In the genomic region with DNA sequence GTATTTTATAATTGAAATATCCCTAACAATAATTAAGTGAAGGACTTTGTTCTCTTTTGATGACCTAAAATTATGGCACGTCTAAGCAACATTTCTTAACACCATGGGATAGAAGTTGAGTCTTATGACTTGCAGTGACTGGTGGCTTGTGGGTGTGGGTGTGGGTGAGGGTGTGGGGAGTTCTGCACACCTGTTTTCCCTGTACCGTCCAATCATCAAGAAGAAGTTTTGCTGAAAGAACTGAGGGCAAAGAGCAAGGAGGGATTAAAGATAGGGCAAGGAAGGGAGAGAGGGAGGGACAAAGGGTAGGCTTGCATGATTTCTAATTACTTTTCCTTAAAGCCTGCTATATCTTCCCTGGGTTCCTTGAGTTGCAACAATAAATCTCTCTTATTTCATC, we compare ENCODE assay signal across 28 mouse cellular contexts.
"Had no signal": no experiment of that assay in that cellular context is flagged by ENCODE, and none has a peak within 500 bp of the region (broad histone marks: within the 10 kb centered on the region; RNA-seq: fewer than 3 reads in every experiment).

No protein-coding gene starts in this region.

- H3K4me2 ChIP-seq: forebrain, embryonic 15.5 days; heart, embryonic 12.5 days; hindbrain, embryonic 12.5 days; hindbrain, embryonic 14.5 days; kidney, embryonic 15.5 days; limb, embryonic 12.5 days; liver, embryonic 11.5 days had no signal

- H3K9me3 ChIP-seq: forebrain, embryonic 15.5 days; heart, embryonic 12.5 days; hindbrain, embryonic 10.5 days; hindbrain, embryonic 12.5 days; kidney, embryonic 15.5 days; limb, embryonic 10.5 days; limb, embryonic 12.5 days had no signal

- H3K36me3 ChIP-seq: forebrain, embryonic 15.5 days; heart, embryonic 12.5 days; hindbrain, embryonic 10.5 days; hindbrain, embryonic 12.5 days; kidney, embryonic 15.5 days; limb, embryonic 10.5 days; limb, embryonic 12.5 days had no signal

- H3K4me1 ChIP-seq: forebrain, embryonic 15.5 days; heart, embryonic 12.5 days; hindbrain, embryonic 10.5 days; hindbrain, embryonic 12.5 days; kidney, embryonic 15.5 days; limb, embryonic 12.5 days had no signal

- H3K9ac ChIP-seq: forebrain, embryonic 15.5 days; forebrain, postnatal 0 days; heart, embryonic 12.5 days; hindbrain, embryonic 12.5 days; hindbrain, embryonic 14.5 days; kidney, embryonic 15.5 days; limb, embryonic 12.5 days had no signal

- H3K27me3 ChIP-seq: forebrain, embryonic 15.5 days; heart, embryonic 12.5 days; hindbrain, embryonic 12.5 days; kidney, embryonic 15.5 days; limb, embryonic 12.5 days had no signal

- ATAC-seq: forebrain, embryonic 15.5 days; forebrain, postnatal 0 days; hindbrain, embryonic 16.5 days; inflammation-experienced regulatory T-cells, adult 6 months had no signal

- DNase-seq: forebrain, postnatal 0 days; gastrocnemius, postnatal 14 days; gastrocnemius, postnatal 36 days; heart, adult 11 months; heart, adult 2 months; heart, postnatal 10 days; heart, postnatal 4 days; kidney, adult 11 months; kidney, adult 2 months; kidney, adult 9 months; kidney, postnatal 14 days; kidney, postnatal 36 days; layer of hippocampus, adult 9-11 months; layer of hippocampus, postnatal 36 days; liver had no signal

- H3K27ac ChIP-seq: forebrain, embryonic 15.5 days; heart, adult 2 months; hindbrain, embryonic 10.5 days; hindbrain, embryonic 12.5 days; hindbrain, embryonic 14.5 days; kidney, embryonic 15.5 days; kidney, postnatal 0 days; layer of hippocampus, adult 2 months; limb, embryonic 10.5 days; limb, embryonic 12.5 days had no signal

- H3K4me3 ChIP-seq: forebrain, embryonic 15.5 days; heart, adult 2 months; heart, embryonic 12.5 days; hindbrain, embryonic 10.5 days; hindbrain, embryonic 12.5 days; kidney, embryonic 15.5 days; layer of hippocampus, adult 2 months; limb, embryonic 10.5 days; limb, embryonic 12.5 days had no signal
